Mouse (Mus musculus) G1E (cell line): ENCODE results near the gene Upk1b. TPM values are rescaled to one million over a fixed set of nuclear protein-coding genes. Genes with fewer than 3 reads are reported as not detected.

ENCODE experiments used
- ATAC-seq: 2 replicates; pipeline ENCODE4 v1.8.0; 2016; ENCODE audit warnings: mild to moderate bottlenecking; ENCODE audit not compliant: insufficient number of reproducible peaks, poor library complexity, low FRiP score, severe bottlenecking; ENCODE audit errors: extremely low read depth
- DNase-seq: peaks from one replicate; pipeline ENCODE4 v3.0.0; 2012; ENCODE audit warnings: low spot score
- H3K27me3 ChIP-seq: 2 replicates; pipeline ENCODE4 v1.6.1; 2012; ENCODE audit warnings: mild to moderate bottlenecking, low read length, inconsistent platforms; ENCODE audit not compliant: insufficient read depth
- H3K36me3 ChIP-seq: replicated peaks from 2 replicates; pipeline ENCODE3; 2012; ENCODE audit warnings: mild to moderate bottlenecking, inconsistent platforms
- H3K4me1 ChIP-seq: 2 replicates; pipeline ENCODE4 v1.6.1; 2012; ENCODE audit warnings: low read depth, low read length, inconsistent platforms, mixed read lengths; ENCODE audit not compliant: insufficient read depth
- H3K4me3 ChIP-seq: 2 replicates; pipeline ENCODE4 v1.5.1; 2012; ENCODE audit warnings: low read depth, mild to moderate bottlenecking, inconsistent platforms, low read length, moderate library complexity, mixed read lengths
- H3K9me3 ChIP-seq: replicated peaks from 2 replicates; pipeline ENCODE4 v1.6.1; 2012; ENCODE audit warnings: inconsistent platforms
- CTCF ChIP-seq: IDR thresholded peaks from 2 replicates; pipeline ENCODE4 v1.5.1; 2012; ENCODE audit warnings: low read depth, low read length, inconsistent platforms, mixed read lengths
- GATA1 ChIP-seq: IDR thresholded peaks from 2 replicates; pipeline ENCODE4 v1.6.1; 2012; ENCODE audit warnings: borderline replicate concordance, low read length, inconsistent platforms, mixed read lengths
- GATA2 ChIP-seq: IDR thresholded peaks from 2 replicates; pipeline ENCODE4 v1.6.1; 2012; ENCODE audit warnings: low read depth, low read length, inconsistent platforms, borderline replicate concordance
- POLR2AphosphoS5 ChIP-seq: IDR thresholded peaks from 2 replicates; pipeline ENCODE4 v1.6.1; 2012; ENCODE audit warnings: low read depth, low read length, inconsistent platforms; ENCODE audit not compliant: insufficient replicate concordance
- TAL1 ChIP-seq: conservative IDR thresholded peaks from 2 replicates; pipeline ENCODE4 v1.6.1; 2012; ENCODE audit warnings: low read depth, low read length, inconsistent platforms, mixed read lengths
- polyA plus RNA-seq: library from polyadenylated mRNA; stranded (reverse); fragments of >175 nt; gene quantifications from 2 replicates; pipeline ENCODE4 v1.2.3, GENCODE M21; 2012
- total RNA-seq, 2 experiments: library from RNA; stranded (forward) in 1 of 2; stranded (reverse) in 1 of 2; fragments of 200-1000 nt in 1 of 2; fragments of >200 nt in 1 of 2; fragmentation: Nextera tagmentation in 1 of 2; gene quantifications; 2 replicates each; pipeline ENCODE4 v1.2.3; 2014 to 2017

Upk1b gene
- total and polyA plus RNA-seq, 3 experiments = 0.38 TPM; not detected in 2

DNA sequence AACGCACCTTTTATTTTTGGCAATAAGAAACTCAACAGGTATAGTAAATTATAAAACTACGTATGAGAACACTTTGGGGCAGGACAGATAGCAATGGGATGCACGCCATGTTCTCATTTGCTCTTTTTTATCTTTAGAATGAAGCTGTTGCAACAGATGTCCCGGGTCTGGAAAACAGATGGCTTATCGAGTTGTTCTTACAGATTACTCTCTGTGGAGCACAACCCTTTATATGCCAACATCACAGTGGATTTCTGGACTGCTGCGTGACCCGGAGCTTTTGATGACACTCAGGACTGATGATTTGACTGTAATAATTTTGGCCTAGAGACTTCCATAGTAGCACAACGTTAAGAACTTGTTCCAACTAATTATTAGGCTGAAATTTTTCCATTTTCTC lies 32.4 kb downstream of the Upk1b start:
- Histone ChIP-seq H3K4me3 (no peak overlapping the region), H3K4me1 (no peaks in the 10 kb centered on the region), H3K9me3 (no peaks in the 10 kb centered on the region), H3K36me3 (no peaks in the 10 kb centered on the region), H3K27me3 (0 out of 2 replicates have a peak, but pooled peaks cover 8% of the 10 kb centered on the region)
- no peak for TF ChIP-seq GATA1
- TF ChIP-seq GATA2 = no peak
- no peak for TF ChIP-seq TAL1
- no peak for TF ChIP-seq POLR2AphosphoS5
- no peak for TF ChIP-seq CTCF
- DNase-seq = no peak
- no peak for ATAC-seq

DNA sequence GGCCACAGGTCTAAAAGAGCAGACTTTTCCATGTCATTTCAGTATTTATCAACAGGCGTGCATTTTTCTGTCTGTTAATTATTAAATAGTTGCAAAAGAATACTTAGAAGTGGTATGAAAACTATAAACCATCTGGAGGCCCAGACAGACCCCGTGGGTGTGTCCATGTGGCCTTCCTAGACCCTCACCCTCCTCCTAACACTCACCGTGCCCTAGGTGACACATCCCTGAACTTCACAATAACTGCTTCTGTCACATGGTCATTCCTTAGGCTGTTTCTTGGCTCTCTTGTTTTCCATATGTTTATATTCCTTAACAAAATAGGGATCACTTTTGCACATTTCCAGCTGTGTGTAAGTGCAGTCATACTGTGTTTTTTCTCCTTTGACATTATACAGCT lies 33.5 kb downstream of the Upk1b start:
- no peaks in the 10 kb centered on the region for H3K9me3 ChIP-seq
- H3K4me3 ChIP-seq = no peak overlapping the region
- ATAC-seq (no peak), DNase-seq (no peak)
- H3K27me3 ChIP-seq = 0 out of 2 replicates have a peak, but pooled peaks cover 8% of the 10 kb centered on the region
- TF ChIP-seq CTCF (no peak), GATA1 (no peak), TAL1 (no peak), GATA2 (no peak), POLR2AphosphoS5 (no peak)
- no peaks in the 10 kb centered on the region for H3K4me1 ChIP-seq
- no peaks in the 10 kb centered on the region for H3K36me3 ChIP-seq

DNA sequence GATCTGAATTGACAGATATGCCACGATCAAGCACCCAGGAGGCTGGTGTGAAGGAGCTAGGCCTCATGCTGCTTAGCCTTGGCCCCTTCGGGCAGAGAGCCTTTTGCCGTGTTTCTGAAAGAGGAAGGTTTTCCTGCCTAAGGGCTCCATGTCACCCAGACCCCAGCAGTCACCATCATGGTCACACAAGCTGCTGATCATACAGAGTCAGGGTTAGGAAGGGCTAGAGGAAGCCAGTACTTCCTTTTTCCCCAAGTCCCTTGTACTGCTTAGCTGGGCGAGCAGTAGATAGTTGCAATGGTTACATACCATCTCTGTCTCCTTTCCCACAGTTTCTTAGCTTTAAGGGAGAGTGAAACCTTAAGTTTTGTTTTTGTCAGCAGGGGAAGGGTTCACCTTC lies 36.6 kb downstream of the Upk1b start:
- H3K9me3 ChIP-seq = no peaks in the 10 kb centered on the region
- H3K27me3 ChIP-seq = 0 out of 2 replicates have a peak, but pooled peaks cover 6% of the 10 kb centered on the region
- no peak overlapping the region for H3K4me3 ChIP-seq
- no peak for TF ChIP-seq TAL1
- TF ChIP-seq POLR2AphosphoS5 = no peak
- no peak for TF ChIP-seq GATA1
- H3K36me3 ChIP-seq = no peaks in the 10 kb centered on the region
- ATAC-seq = no peak
- H3K4me1 ChIP-seq = no peaks in the 10 kb centered on the region
- no peak for DNase-seq

DNA sequence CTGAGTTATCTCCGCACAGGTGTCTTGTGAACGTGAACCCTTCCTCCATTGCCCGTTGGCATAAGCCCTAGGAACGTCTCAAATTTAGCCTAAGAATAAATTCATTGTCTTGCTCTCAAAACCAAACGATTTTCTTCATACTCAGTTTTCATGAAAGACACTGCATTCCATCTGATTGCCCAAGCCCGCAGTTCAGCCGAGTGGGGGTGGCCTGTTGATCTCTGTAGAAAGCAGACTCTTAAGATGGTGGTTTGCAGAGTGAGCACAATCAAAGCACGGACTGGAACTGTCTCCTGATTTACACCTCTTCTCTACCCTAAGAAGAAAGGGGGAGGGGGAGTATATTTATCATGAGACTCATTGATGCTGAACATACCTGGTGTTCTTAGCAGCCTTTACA lies 37.7 kb downstream of the Upk1b start:
- no peak for TF ChIP-seq CTCF
- TF ChIP-seq GATA2 = no peak
- no peak for TF ChIP-seq TAL1
- 0 out of 2 replicates have a peak, but pooled peaks cover 8% of the 10 kb centered on the region for H3K27me3 ChIP-seq
- H3K9me3 ChIP-seq = no peaks in the 10 kb centered on the region
- no peaks in the 10 kb centered on the region for H3K36me3 ChIP-seq
- no peak for DNase-seq
- no peak for ATAC-seq
- H3K4me1 ChIP-seq = no peaks in the 10 kb centered on the region
- H3K4me3 ChIP-seq = no peak overlapping the region

DNA sequence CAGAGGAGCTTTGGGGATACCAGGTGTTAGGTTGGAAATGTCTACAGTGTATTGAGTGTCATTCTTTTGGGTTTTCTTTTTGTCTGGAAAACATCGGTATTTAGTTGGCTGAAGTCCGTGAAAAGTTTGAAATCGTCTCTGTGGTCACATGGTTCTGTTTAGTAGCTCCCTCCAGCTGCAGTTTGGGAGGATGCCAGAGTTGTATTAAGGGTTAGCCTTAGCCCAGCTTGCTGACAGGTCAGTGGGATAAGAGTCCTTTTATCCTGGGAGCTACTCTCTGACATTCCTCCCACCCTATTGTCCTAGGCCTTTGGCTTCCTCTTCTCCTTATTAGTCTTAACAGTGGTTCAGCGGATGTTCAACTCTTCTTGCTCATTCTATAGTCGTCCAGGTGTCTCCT lies 38.2 kb downstream of the Upk1b start:
- Histone ChIP-seq H3K4me1 (no peaks in the 10 kb centered on the region), H3K36me3 (no peaks in the 10 kb centered on the region), H3K4me3 (no peak overlapping the region), H3K27me3 (0 out of 2 replicates have a peak, but pooled peaks cover 8% of the 10 kb centered on the region), H3K9me3 (no peaks in the 10 kb centered on the region)
- no peak for DNase-seq
- ATAC-seq = no peak
- no peak for TF ChIP-seq TAL1
- TF ChIP-seq CTCF = no peak
- no peak for TF ChIP-seq POLR2AphosphoS5
- TF ChIP-seq GATA1 = no peak
- TF ChIP-seq GATA2 = no peak

DNA sequence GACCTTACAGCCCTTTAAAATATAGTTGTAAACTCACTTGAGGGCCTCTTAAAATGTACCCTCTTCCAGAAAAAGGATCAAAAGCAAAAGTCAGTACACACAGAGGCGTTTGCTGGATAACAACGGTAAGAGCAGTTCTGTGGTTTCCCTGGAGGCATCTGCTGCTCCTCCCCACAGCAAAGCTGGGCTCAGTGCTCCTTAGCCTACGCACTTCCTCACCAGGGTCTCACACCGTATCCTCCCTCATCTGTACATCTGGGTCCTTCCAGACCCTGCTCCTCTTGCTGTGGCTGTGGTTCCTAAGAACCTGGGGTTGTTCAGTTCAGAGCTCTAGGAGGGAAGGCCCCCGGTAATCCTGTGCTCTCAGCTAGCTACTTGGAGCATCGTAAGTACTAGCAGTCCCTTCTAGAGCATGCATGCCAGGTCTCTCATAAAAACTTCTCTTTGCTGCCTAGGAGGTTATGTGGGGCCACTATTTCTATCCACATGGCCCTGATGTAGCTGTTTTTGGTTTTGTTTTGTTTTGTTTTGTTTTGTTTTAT lies 39.2 kb downstream of the Upk1b start:
- Histone ChIP-seq H3K9me3 (no peaks in the 10 kb centered on the region), H3K27me3 (0 out of 2 replicates have a peak, but pooled peaks cover 8% of the 10 kb centered on the region), H3K36me3 (no peaks in the 10 kb centered on the region), H3K4me1 (no peaks in the 10 kb centered on the region), H3K4me3 (no peak overlapping the region)
- no peak for DNase-seq
- TF ChIP-seq TAL1 (no peak), GATA1 (no peak)
- no peak for ATAC-seq

DNA sequence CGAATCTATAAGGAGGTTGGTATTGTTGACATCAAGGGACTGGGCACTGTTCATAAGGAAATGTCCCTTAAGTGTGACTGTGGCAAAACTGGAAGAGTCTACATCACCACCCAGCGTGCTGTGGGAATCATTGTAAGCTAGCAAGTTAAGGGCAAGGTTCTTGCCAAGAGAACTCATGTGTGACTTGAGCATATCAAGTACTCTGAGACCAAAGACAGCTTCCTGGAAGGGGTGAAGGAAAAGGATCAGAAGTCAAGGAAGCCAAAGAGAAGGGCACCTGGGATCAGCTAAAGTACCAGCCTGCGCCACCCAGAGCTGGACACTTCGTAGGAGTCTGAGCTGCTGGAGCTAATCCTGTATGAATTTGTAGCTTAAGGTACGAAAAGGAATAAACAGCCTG lies 39.9 kb downstream of the Upk1b start:
- TF ChIP-seq POLR2AphosphoS5 (no peak), CTCF (no peak), GATA1 (no peak), TAL1 (no peak), GATA2 (no peak)
- Histone ChIP-seq H3K9me3 (no peaks in the 10 kb centered on the region), H3K36me3 (no peaks in the 10 kb centered on the region), H3K4me3 (no peak overlapping the region), H3K27me3 (0 out of 2 replicates have a peak, but pooled peaks cover 8% of the 10 kb centered on the region), H3K4me1 (no peaks in the 10 kb centered on the region)
- DNase-seq (no peak), ATAC-seq (no peak)
